Mouse (Mus musculus) kidney, adult 2 months (tissue): ENCODE results near the gene Gm4969. TPM values are rescaled to one million over a fixed set of nuclear protein-coding genes. Genes with fewer than 3 reads are reported as not detected.

Experiments used
- DNase-seq: peaks from one replicate; pipeline ENCODE4 v3.0.0; 2021
- H3K27ac ChIP-seq: fragments of 200-500 bp; 2 replicates; pipeline ENCODE4 v1.5.1; 2012; ENCODE audit warnings: low read depth, low read length, control low read depth, inconsistent platforms; ENCODE audit not compliant: insufficient read depth
- H3K27me3 ChIP-seq: fragments of 200-500 bp; replicated peaks from 2 replicates; pipeline ENCODE4 v1.6.1; 2012; ENCODE audit warnings: mild to moderate bottlenecking, moderate library complexity, low read length, inconsistent platforms; ENCODE audit not compliant: control insufficient read depth, insufficient read depth
- H3K36me3 ChIP-seq: fragments of 200-500 bp; 2 replicates; pipeline ENCODE4 v1.6.1; 2012; ENCODE audit warnings: mild to moderate bottlenecking, moderate library complexity, low read length, inconsistent platforms; ENCODE audit not compliant: control insufficient read depth, insufficient read depth
- H3K4me1 ChIP-seq: fragments of 200-500 bp; 2 replicates; pipeline ENCODE4 v1.6.1; 2011; ENCODE audit warnings: low read length; ENCODE audit not compliant: control insufficient read depth, insufficient read depth
- H3K4me3 ChIP-seq: fragments of 200-500 bp; 2 replicates; pipeline ENCODE4 v1.5.1; 2011; ENCODE audit warnings: mild to moderate bottlenecking, low read depth, low read length, control low read depth; ENCODE audit not compliant: insufficient read depth
- CTCF ChIP-seq: fragments of 200-500 bp; conservative IDR thresholded peaks from 2 replicates; pipeline ENCODE4 v1.5.1; 2011; ENCODE audit warnings: low read depth, mild to moderate bottlenecking, control low read depth, low read length, moderate library complexity, mixed read lengths; ENCODE audit not compliant: insufficient read depth, insufficient read length
- POLR2A ChIP-seq: fragments of 200-500 bp; IDR thresholded peaks from one replicate; pipeline ENCODE4 v1.6.1; 2011; ENCODE audit warnings: low read depth, low read length, control low read depth
- WGBS: fragments of 180-500 bp; shearing (Covaris S2); methylation state at CpG from one replicate; pipeline ENCODE4 v1.1.7; 2018; 5-methylcytosine and 5-hydroxymethylcytosine counted together
- polyA plus RNA-seq: library from polyadenylated mRNA; depleted of rRNA; stranded (reverse); fragments of >200 nt; gene quantifications from 2 replicates; pipeline ENCODE4 v1.2.3, GENCODE M21; 2012

Gm4969 gene
- polyA plus RNA-seq, 1 experiment, result 0.03 TPM

- H3K36me3 ChIP-seq, result no peaks in the 10 kb centered on the region
- TF ChIP-seq CTCF, result peak; percentile 60
- no peak for TF ChIP-seq POLR2A
- H3K27me3 ChIP-seq, result no peaks in the 10 kb centered on the region
- no peak for DNase-seq
- no peak overlapping the region for H3K27ac ChIP-seq
- 44% methylated on average over 3 of the region's 3 CpGs for WGBS
- H3K4me1 ChIP-seq, result no peaks in the 10 kb centered on the region
- H3K4me3 ChIP-seq, result no peak overlapping the region
These were observed 48.7 kb downstream of the Gm4969 start for GRCm38 (mm10) chr7:19069500-19069899.

GRCm38 (mm10) chr7:19068707-19069106, 49.5 kb downstream of the Gm4969 start:
- Histone ChIP-seq H3K4me1 (no peaks in the 10 kb centered on the region), H3K27me3 (no peaks in the 10 kb centered on the region), H3K36me3 (no peaks in the 10 kb centered on the region), H3K27ac (no peak overlapping the region), H3K4me3 (no peak overlapping the region)
- WGBS, result 2% methylated on average over 2 of the region's 2 CpGs
- peak; percentile 76 for DNase-seq
- TF ChIP-seq POLR2A (no peak), CTCF (peak; percentile 78)

- Histone ChIP-seq H3K27me3 (no peaks in the 10 kb centered on the region), H3K27ac (no peak overlapping the region), H3K36me3 (no peaks in the 10 kb centered on the region), H3K4me3 (no peak overlapping the region), H3K4me1 (no peaks in the 10 kb centered on the region)
- WGBS, result 69% methylated on average over 14 of the region's 14 CpGs
- TF ChIP-seq CTCF, result no peak
- TF ChIP-seq POLR2A, result no peak
- DNase-seq, result no peak
These were observed 50.2 kb downstream of the Gm4969 start for GRCm38 (mm10) chr7:19067935-19068334.

- H3K4me1 ChIP-seq, result no peaks in the 10 kb centered on the region
- H3K27ac ChIP-seq, result no peak overlapping the region
- no peak for DNase-seq
- H3K4me3 ChIP-seq, result no peak overlapping the region
- H3K36me3 ChIP-seq, result no peaks in the 10 kb centered on the region
- TF ChIP-seq CTCF (no peak), POLR2A (no peak)
- no peaks in the 10 kb centered on the region for H3K27me3 ChIP-seq
- WGBS, result 40% methylated on average over 14 of the region's 14 CpGs
These were observed 51.1 kb downstream of the Gm4969 start for GRCm38 (mm10) chr7:19067063-19067462.

GRCm38 (mm10) chr7:19065896-19066295, 52.3 kb downstream of the Gm4969 start:
- 49% methylated on average over 13 of the region's 13 CpGs for WGBS
- DNase-seq, result no peak
- TF ChIP-seq CTCF, result no peak
- no peak for TF ChIP-seq POLR2A
- Histone ChIP-seq H3K27me3 (no peaks in the 10 kb centered on the region), H3K36me3 (no peaks in the 10 kb centered on the region), H3K4me1 (no peaks in the 10 kb centered on the region), H3K4me3 (no peak overlapping the region), H3K27ac (no peak overlapping the region)

- no peaks in the 10 kb centered on the region for H3K27me3 ChIP-seq
- no peaks in the 10 kb centered on the region for H3K36me3 ChIP-seq
- TF ChIP-seq POLR2A (no peak), CTCF (no peak)
- no peaks in the 10 kb centered on the region for H3K4me1 ChIP-seq
- 87% methylated on average over 10 of the region's 10 CpGs for whole genome bisulfite sequencing
- H3K27ac ChIP-seq, result no peak overlapping the region
- no peak overlapping the region for H3K4me3 ChIP-seq
- no peak for DNase-seq
These were observed 60.8 kb downstream of the Gm4969 start for GRCm38 (mm10) chr7:19057405-19057804.

- 88% methylated on average over 8 of the region's 8 CpGs for WGBS
- TF ChIP-seq POLR2A (no peak), CTCF (no peak)
These were observed 63.1 kb downstream of the Gm4969 start for GRCm38 (mm10) chr7:19055108-19055507.

GRCm38 (mm10) chr7:19054777-19055076, 63.4 kb downstream of the Gm4969 start:
- WGBS, result 73% methylated on average over 9 of the region's 9 CpGs
- no peak overlapping the region for H3K4me3 ChIP-seq
- no peaks in the 10 kb centered on the region for H3K4me1 ChIP-seq
- TF ChIP-seq POLR2A (no peak), CTCF (no peak)
- DNase-seq, result no peak
- H3K27me3 ChIP-seq, result no peaks in the 10 kb centered on the region
- H3K36me3 ChIP-seq, result peaks cover 2% of the 10 kb centered on the region; the same call in 1 of the 2 replicates
- H3K27ac ChIP-seq, result no peak overlapping the region

More at GRCm38 (mm10) chr7:19055108-19055507, 63.1 kb downstream of the Gm4969 start:
- no peaks in the 10 kb centered on the region for H3K4me1 ChIP-seq
- no peak overlapping the region for H3K27ac ChIP-seq
- H3K27me3 ChIP-seq, result no peaks in the 10 kb centered on the region
- H3K4me3 ChIP-seq, result no peak overlapping the region
- peaks cover 2% of the 10 kb centered on the region; the same call in 1 of the 2 replicates for H3K36me3 ChIP-seq
- DNase-seq, result no peak
